Mouse (Mus musculus) stomach, postnatal 0 days (tissue): ENCODE results near the gene Pias1. TPM values are rescaled to one million over a fixed set of nuclear protein-coding genes. Genes with fewer than 3 reads are reported as not detected.
"Not testable (repeated sequence)": the region's sequence is repeated elsewhere in the genome, so short reads cannot be mapped to it uniquely, and the experiment has no call there.

ENCODE experiments used
- ATAC-seq: fragments of 200-750 bp; cut with Nextera tagmentation; 2 replicates; pipeline ENCODE4 v1.8.0; 2017; ENCODE audit not compliant: low FRiP score, low TSS enrichment
- DNase-seq: peaks from one replicate; pipeline ENCODE4 v3.0.0-alpha.2; 2016; ENCODE audit warnings: low spot score
- H3K27ac ChIP-seq: fragments of 300-500 bp; sonication (generic); replicated peaks from 2 replicates; pipeline ENCODE4 v1.5.1; 2014; ENCODE audit warnings: mild to moderate bottlenecking, control low read depth
- H3K27me3 ChIP-seq: fragments of 300-500 bp; sonication (generic); 2 replicates; pipeline ENCODE4 v1.6.1; 2014; ENCODE audit warnings: low read length; ENCODE audit not compliant: control insufficient read depth, insufficient read depth
- H3K36me3 ChIP-seq: fragments of 300-500 bp; sonication (generic); 2 replicates; pipeline ENCODE4 v1.6.1; 2014; ENCODE audit warnings: low read length, mixed read lengths; ENCODE audit not compliant: control insufficient read depth, insufficient read depth
- H3K4me1 ChIP-seq: fragments of 300-500 bp; sonication (generic); replicated peaks from 2 replicates; pipeline ENCODE4 v1.6.1; 2014; ENCODE audit warnings: antibody characterized with exemption; ENCODE audit not compliant: control insufficient read depth, insufficient read depth
- H3K4me2 ChIP-seq: fragments of 300-500 bp; sonication (generic); replicated peaks from 2 replicates; pipeline ENCODE4 v1.6.1; 2014; ENCODE audit warnings: low read depth, mild to moderate bottlenecking, control low read depth, moderate library complexity
- H3K4me3 ChIP-seq: fragments of 300-500 bp; sonication (generic); 2 replicates; pipeline ENCODE4 v1.5.1; 2014; ENCODE audit warnings: low read depth, low read length, control low read depth
- H3K9ac ChIP-seq: fragments of 300-500 bp; sonication (generic); 2 replicates; pipeline ENCODE4 v1.6.1; 2014; ENCODE audit warnings: mild to moderate bottlenecking, low read length, control low read depth, mixed read lengths
- H3K9me3 ChIP-seq: fragments of 300-500 bp; sonication (generic); 2 replicates; pipeline ENCODE4 v1.6.1; 2016; ENCODE audit warnings: low read length; ENCODE audit not compliant: control insufficient read depth
- CTCF ChIP-seq: IDR thresholded peaks from 2 replicates; pipeline ENCODE4 v1.5.1; 2016; ENCODE audit warnings: antibody characterized with exemption, low read depth, mild to moderate bottlenecking, moderate library complexity
- EP300 ChIP-seq: optimal IDR thresholded peaks from 2 replicates; pipeline ENCODE3; 2016; ENCODE audit warnings: antibody characterized with exemption
- WGBS: fragments of 180-500 bp; shearing (Covaris S2); extraction: QIAGEN DNeasy Blood & Tissue Kit; methylation state at CpG from one replicate; pipeline ENCODE4 v1.1.7; 2014; 5-methylcytosine and 5-hydroxymethylcytosine counted together
- polyA plus RNA-seq: library from polyadenylated mRNA; unstranded; fragments of >200 nt; fragmentation: Nextera tagmentation; extraction: Ambion mirVana; gene quantifications from 2 replicates; pipeline ENCODE4 v1.2.1, GENCODE M21; 2015

The Pias1 gene
- polyA plus RNA-seq, 1 experiment from 2014 or later: 28.4 TPM

DNA sequence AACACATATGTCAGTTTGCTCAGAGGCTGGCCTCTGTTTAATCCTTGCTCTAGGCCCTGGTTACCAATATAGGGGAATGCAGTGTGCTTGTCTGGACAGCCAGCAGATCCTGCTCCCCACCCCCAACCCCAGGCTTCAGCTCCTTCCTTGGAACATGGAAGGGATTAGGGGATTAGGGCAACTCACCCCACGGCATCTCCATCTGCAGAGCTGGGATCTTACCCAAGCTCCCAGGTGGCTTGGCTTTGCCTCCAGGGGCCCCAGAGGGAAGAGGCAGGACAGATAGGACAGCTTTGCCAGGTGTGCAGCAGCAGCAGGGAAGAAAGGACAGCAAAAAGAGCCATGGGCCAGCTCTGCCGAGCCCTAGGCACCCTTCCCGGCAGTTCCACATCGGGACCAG, 126.9 kb downstream of the Pias1 start:
- WGBS: 49% methylated on average over 4 of the region's 4 CpGs
- H3K4me2 ChIP-seq: no peak overlapping the region
- no peak for DNase-seq
- no peak overlapping the region for H3K27ac ChIP-seq
- H3K9me3 ChIP-seq: no peaks in the 10 kb centered on the region
- no peak overlapping the region for H3K4me3 ChIP-seq
- no peaks in the 10 kb centered on the region for H3K36me3 ChIP-seq
- no peak for ATAC-seq
- H3K9ac ChIP-seq: no peak overlapping the region
- TF ChIP-seq CTCF: no peak
- no peak for TF ChIP-seq EP300
- H3K27me3 ChIP-seq: no peaks in the 10 kb centered on the region
- peaks cover 16% of the 10 kb centered on the region for H3K4me1 ChIP-seq

DNA sequence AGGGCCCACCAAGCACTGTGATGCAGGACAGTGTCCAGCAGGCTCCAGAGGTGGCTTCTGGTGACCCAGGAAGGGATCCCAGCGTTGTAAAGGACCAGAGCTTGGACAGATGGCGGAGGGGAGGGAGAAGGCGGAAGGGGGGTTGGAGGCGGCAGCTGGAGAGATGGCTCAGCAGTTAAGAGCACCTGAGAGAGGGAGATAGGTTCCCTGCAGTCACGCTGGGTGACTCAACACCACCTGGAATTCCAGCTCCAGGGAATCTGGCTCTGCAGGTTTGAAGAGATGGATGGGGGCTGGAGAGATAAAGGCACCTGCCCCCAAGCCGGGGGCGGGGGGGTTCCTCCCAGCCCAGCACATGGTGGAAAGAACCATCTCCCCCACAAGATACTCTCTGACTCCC, 127.6 kb downstream of the Pias1 start:
- H3K27me3 ChIP-seq, H3K9me3 ChIP-seq, H3K4me3 ChIP-seq, H3K27ac ChIP-seq, ATAC-seq, H3K36me3 ChIP-seq, H3K9ac ChIP-seq, H3K4me2 ChIP-seq, DNase-seq: not testable (repeated sequence)
- peaks cover 16% of the 10 kb centered on the region for H3K4me1 ChIP-seq
- 41% methylated on average over 7 of the region's 7 CpGs for WGBS

GRCm38 (mm10) chr9:62858266-62859019, 129.3 kb downstream of the Pias1 start:
- Histone ChIP-seq H3K4me1 (peaks cover 16% of the 10 kb centered on the region), H3K9me3 (no peaks in the 10 kb centered on the region), H3K27ac (peak overlapping the region; percentile 85), H3K9ac (peak overlapping the region; percentile 43), H3K36me3 (no peaks in the 10 kb centered on the region), H3K4me2 (peak overlapping the region; percentile 52), H3K27me3 (no peaks in the 10 kb centered on the region), H3K4me3 (peak overlapping the region; percentile 29)
- TF ChIP-seq CTCF: no peak
- no peak for TF ChIP-seq EP300
- DNase-seq: no peak
- no peak for ATAC-seq
- WGBS: 52% methylated on average over 8 of the region's 8 CpGs

- peak within 1 kb of the TSS; percentile 43 for H3K9ac ChIP-seq
- H3K9me3 ChIP-seq: no peaks in the 10 kb centered on the region
- no peak; the same call in 1 of the 2 replicates for TF ChIP-seq CTCF
- no peak for TF ChIP-seq EP300
- peak within 1 kb of the TSS; percentile 85 for H3K27ac ChIP-seq
- 20% methylated on average over 20 of the region's 20 CpGs for WGBS
- H3K4me1 ChIP-seq: peaks cover 16% of the 10 kb centered on the region
- no peaks in the 10 kb centered on the region for H3K27me3 ChIP-seq
- DNase-seq: peak; percentile 91
- no peaks in the 10 kb centered on the region for H3K36me3 ChIP-seq
- peak within 1 kb of the TSS; percentile 52 for H3K4me2 ChIP-seq
- peak within 1 kb of the TSS; percentile 29 for H3K4me3 ChIP-seq
- peak; percentile 87 for ATAC-seq
These were observed 129.9 kb downstream of the Pias1 start, which contains the start of gene Calml4 for GRCm38 (mm10) chr9:62857719-62858261. Calml4 (plus strand) TSS chr9:62858080.

- Histone ChIP-seq H3K36me3 (no peaks in the 10 kb centered on the region), H3K4me2 (peak overlapping the region; percentile 52), H3K27me3 (no peaks in the 10 kb centered on the region), H3K9ac (0 out of 2 replicates have a peak overlapping the region, but pooled peaks have one; percentile 38), H3K4me1 (peaks cover 16% of the 10 kb centered on the region), H3K4me3 (no peak overlapping the region; the same call in 1 of the 2 replicates), H3K9me3 (no peaks in the 10 kb centered on the region), H3K27ac (peak overlapping the region; percentile 85)
- WGBS: 43% methylated on average over 9 of the region's 9 CpGs
- no peak for TF ChIP-seq EP300
- no peak for TF ChIP-seq CTCF
- ATAC-seq (peak; percentile 73), DNase-seq (peak; percentile 42)
These were observed 130.5 kb downstream of the Pias1 start for GRCm38 (mm10) chr9:62857216-62857615.

DNA sequence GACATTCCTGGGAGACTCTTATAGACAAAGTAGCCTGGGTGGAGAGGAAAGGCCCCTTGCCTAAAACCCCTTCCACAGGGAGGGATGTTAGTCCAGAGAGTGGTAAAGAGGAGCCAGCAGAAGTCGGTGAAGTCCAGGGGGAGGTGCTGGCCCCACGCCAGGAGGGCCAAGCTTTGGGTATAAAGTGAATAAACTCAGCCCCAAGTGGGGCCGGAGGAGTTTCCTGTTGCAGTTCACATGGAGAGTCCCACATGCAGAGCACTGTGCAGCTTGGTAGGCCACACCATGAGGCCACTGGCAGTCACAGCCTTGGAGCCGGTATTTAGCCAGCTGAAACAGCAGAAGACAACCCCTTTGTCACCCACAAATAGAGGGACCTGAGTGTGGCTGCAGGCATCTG, 133.2 kb downstream of the Pias1 start:
- peaks cover 13% of the 10 kb centered on the region for H3K36me3 ChIP-seq
- peaks cover 14% of the 10 kb centered on the region for H3K4me1 ChIP-seq
- H3K27me3 ChIP-seq: no peaks in the 10 kb centered on the region
- WGBS: 33% methylated on average over 4 of the region's 4 CpGs
- TF ChIP-seq EP300: no peak
- TF ChIP-seq CTCF: no peak
- no peak for DNase-seq
- no peaks in the 10 kb centered on the region for H3K9me3 ChIP-seq
- no peak overlapping the region for H3K27ac ChIP-seq
- no peak for ATAC-seq
- no peak overlapping the region for H3K4me2 ChIP-seq
- H3K4me3 ChIP-seq: no peak overlapping the region
- no peak overlapping the region for H3K9ac ChIP-seq
